Mouse (Mus musculus): ENCODE data around the gene Ddx31. TPM values are rescaled to one million over a fixed set of nuclear protein-coding genes. Genes with fewer than 3 reads are reported as not detected.

Gene Ddx31
- polyA plus RNA-seq, 1 experiment from 2014 or later: 12.6 TPM

- Histone ChIP-seq H3K9me3 (no peaks in the 10 kb centered on the region), H3K4me1 (no peaks in the 10 kb centered on the region), H3K27ac (no peak overlapping the region), H3K4me2 (no peak overlapping the region), H3K9ac (no peak overlapping the region), H3K27me3 (replicated peaks) (no peaks in the 10 kb centered on the region), H3K36me3 (peaks cover 48% of the 10 kb centered on the region), H3K4me3 (replicated peaks) (no peak overlapping the region)
- no peak for ATAC-seq (ENCODE audit: insufficient read depth, low FRiP score, low read depth)
- WGBS: 38% methylated on average over 4 of the region's 4 CpGs
Observed at GRCm38 (mm10) chr2:28829265-28829664, 10.9 kb upstream of the Ddx31 start.

- ATAC-seq (ENCODE audit: insufficient read depth, low FRiP score, low read depth): no peak
- no peak overlapping the region for H3K4me3 ChIP-seq (replicated peaks)
- no peak overlapping the region for H3K4me2 ChIP-seq
- H3K27ac ChIP-seq: no peak overlapping the region; the same call in 1 of the 2 replicates
- H3K27me3 ChIP-seq (replicated peaks): no peaks in the 10 kb centered on the region
- peaks cover 19% of the 10 kb centered on the region for H3K36me3 ChIP-seq
- no peak overlapping the region for H3K9ac ChIP-seq
- peaks cover 20% of the 10 kb centered on the region for H3K4me1 ChIP-seq
- 57% methylated on average over 3 of the region's 3 CpGs for WGBS
- H3K9me3 ChIP-seq: no peaks in the 10 kb centered on the region
Observed at GRCm38 (mm10) chr2:28836181-28836940, 3.8 kb upstream of the Ddx31 start.

GRCm38 (mm10) chr2:28839501-28840221 is 545 bp upstream of the Ddx31 start:
- Histone ChIP-seq H3K27ac (peak overlapping the region; percentile 94), H3K4me3 (replicated peaks) (peak overlapping the region; percentile 77), H3K4me1 (peaks cover 26% of the 10 kb centered on the region), H3K36me3 (peaks cover 5% of the 10 kb centered on the region), H3K4me2 (peak overlapping the region; percentile 87), H3K9me3 (no peaks in the 10 kb centered on the region), H3K9ac (peak overlapping the region; percentile 85), H3K27me3 (replicated peaks) (no peaks in the 10 kb centered on the region)
- ATAC-seq (ENCODE audit: insufficient read depth, low FRiP score, low read depth): peak; percentile 34; the same call in 1 of the 2 replicates
- under 1% methylated on average over 53 of the region's 53 CpGs for WGBS

GRCm38 (mm10) chr2:28842042-28842441 is 1.8 kb downstream of the Ddx31 start:
- 59% methylated on average over 3 of the region's 3 CpGs for WGBS
- H3K4me3 ChIP-seq (replicated peaks): peak overlapping the region; percentile 77; the same call in 1 of the 2 replicates
- no peak for ATAC-seq (ENCODE audit: insufficient read depth, low FRiP score, low read depth)
- H3K9ac ChIP-seq: no peak overlapping the region
- H3K4me1 ChIP-seq: peaks cover 24% of the 10 kb centered on the region
- H3K36me3 ChIP-seq: peaks cover 2% of the 10 kb centered on the region; the same call in 1 of the 2 replicates
- no peak overlapping the region for H3K27ac ChIP-seq
- H3K27me3 ChIP-seq (replicated peaks): no peaks in the 10 kb centered on the region
- peak overlapping the region; percentile 87 for H3K4me2 ChIP-seq
- H3K9me3 ChIP-seq: no peaks in the 10 kb centered on the region

GRCm38 (mm10) chr2:28848879-28849278 is 8.7 kb downstream of the Ddx31 start:
- H3K27ac ChIP-seq: no peak overlapping the region
- no peak overlapping the region for H3K4me2 ChIP-seq
- no peaks in the 10 kb centered on the region for H3K4me1 ChIP-seq
- ATAC-seq (ENCODE audit: insufficient read depth, low FRiP score, low read depth): no peak
- no peak overlapping the region for H3K9ac ChIP-seq
- 82% methylated on average over 2 of the region's 2 CpGs for WGBS
- H3K4me3 ChIP-seq (replicated peaks): no peak overlapping the region
- H3K27me3 ChIP-seq (replicated peaks): no peaks in the 10 kb centered on the region
- H3K36me3 ChIP-seq: peaks cover 25% of the 10 kb centered on the region
- no peaks in the 10 kb centered on the region for H3K9me3 ChIP-seq

GRCm38 (mm10) chr2:28852594-28852993 is 12.4 kb downstream of the Ddx31 start:
- WGBS: 74% methylated on average over 3 of the region's 3 CpGs
- no peak overlapping the region for H3K4me3 ChIP-seq (replicated peaks)
- H3K4me2 ChIP-seq: no peak overlapping the region
- peaks cover 20% of the 10 kb centered on the region for H3K36me3 ChIP-seq
- no peak for ATAC-seq (ENCODE audit: insufficient read depth, low FRiP score, low read depth)
- H3K9ac ChIP-seq: no peak overlapping the region
- H3K27me3 ChIP-seq (replicated peaks): no peaks in the 10 kb centered on the region
- no peaks in the 10 kb centered on the region for H3K4me1 ChIP-seq
- no peaks in the 10 kb centered on the region for H3K9me3 ChIP-seq
- H3K27ac ChIP-seq: no peak overlapping the region

- Histone ChIP-seq H3K4me2 (no peak overlapping the region), H3K27me3 (replicated peaks) (no peaks in the 10 kb centered on the region), H3K4me1 (no peaks in the 10 kb centered on the region), H3K36me3 (peaks cover 22% of the 10 kb centered on the region), H3K27ac (no peak overlapping the region), H3K9me3 (no peaks in the 10 kb centered on the region), H3K4me3 (replicated peaks) (no peak overlapping the region), H3K9ac (no peak overlapping the region)
- no peak for ATAC-seq (ENCODE audit: insufficient read depth, low FRiP score, low read depth)
- WGBS: 91% methylated on average over 2 of the region's 2 CpGs
Observed at GRCm38 (mm10) chr2:28855773-28856172, 15.6 kb downstream of the Ddx31 start.

GRCm38 (mm10) chr2:28859303-28859702 is 19.1 kb downstream of the Ddx31 start:
- no peaks in the 10 kb centered on the region for H3K27me3 ChIP-seq (replicated peaks)
- WGBS: 88% methylated on average over 4 of the region's 4 CpGs
- no peaks in the 10 kb centered on the region for H3K4me1 ChIP-seq
- no peak overlapping the region for H3K9ac ChIP-seq
- no peak for ATAC-seq (ENCODE audit: insufficient read depth, low FRiP score, low read depth)
- no peaks in the 10 kb centered on the region for H3K9me3 ChIP-seq
- H3K27ac ChIP-seq: no peak overlapping the region
- peaks cover 37% of the 10 kb centered on the region for H3K36me3 ChIP-seq
- no peak overlapping the region for H3K4me3 ChIP-seq (replicated peaks)
- no peak overlapping the region for H3K4me2 ChIP-seq

GRCm38 (mm10) chr2:28860678-28861423 is 20.6 kb downstream of the Ddx31 start:
- no peak overlapping the region for H3K9ac ChIP-seq
- ATAC-seq (ENCODE audit: insufficient read depth, low FRiP score, low read depth): no peak
- no peak overlapping the region for H3K27ac ChIP-seq
- no peak overlapping the region for H3K4me2 ChIP-seq
- H3K4me3 ChIP-seq (replicated peaks): no peak overlapping the region
- no peaks in the 10 kb centered on the region for H3K4me1 ChIP-seq
- 91% methylated on average over 8 of the region's 8 CpGs for WGBS
- H3K9me3 ChIP-seq: no peaks in the 10 kb centered on the region
- H3K27me3 ChIP-seq (replicated peaks): no peaks in the 10 kb centered on the region
- H3K36me3 ChIP-seq: peaks cover 38% of the 10 kb centered on the region

- Histone ChIP-seq H3K9ac (no peak overlapping the region), H3K27me3 (replicated peaks) (no peaks in the 10 kb centered on the region), H3K4me1 (no peaks in the 10 kb centered on the region), H3K4me3 (replicated peaks) (no peak overlapping the region), H3K4me2 (no peak overlapping the region), H3K36me3 (peaks cover 43% of the 10 kb centered on the region), H3K9me3 (no peaks in the 10 kb centered on the region), H3K27ac (no peak overlapping the region)
- no peak for ATAC-seq (ENCODE audit: insufficient read depth, low FRiP score, low read depth)
Observed at GRCm38 (mm10) chr2:28863857-28864256, 23.7 kb downstream of the Ddx31 start.

- peaks cover 22% of the 10 kb centered on the region for H3K36me3 ChIP-seq
Observed at GRCm38 (mm10) chr2:28867495-28867894, 27.3 kb downstream of the Ddx31 start.

GRCm38 (mm10) chr2:28875554-28875953 is 35.3 kb downstream of the Ddx31 start:
- Histone ChIP-seq H3K27me3 (replicated peaks) (no peaks in the 10 kb centered on the region), H3K9ac (no peak overlapping the region), H3K9me3 (no peaks in the 10 kb centered on the region), H3K36me3 (peaks cover 16% of the 10 kb centered on the region; the same call in 1 of the 2 replicates), H3K4me3 (replicated peaks) (no peak overlapping the region), H3K4me2 (no peak overlapping the region), H3K4me1 (no peaks in the 10 kb centered on the region), H3K27ac (no peak overlapping the region)
- ATAC-seq (ENCODE audit: insufficient read depth, low FRiP score, low read depth): no peak
- 85% methylated on average over 11 of the region's 11 CpGs for WGBS

More at GRCm38 (mm10) chr2:28867495-28867894, 27.3 kb downstream of the Ddx31 start:
- Histone ChIP-seq H3K9ac (no peak overlapping the region), H3K27me3 (replicated peaks) (no peaks in the 10 kb centered on the region), H3K4me2 (no peak overlapping the region), H3K27ac (no peak overlapping the region), H3K4me3 (replicated peaks) (no peak overlapping the region), H3K9me3 (no peaks in the 10 kb centered on the region), H3K4me1 (no peaks in the 10 kb centered on the region)
- WGBS: 62% methylated on average over 7 of the region's 7 CpGs
- no peak for ATAC-seq (ENCODE audit: insufficient read depth, low FRiP score, low read depth)

All from stomach, embryonic 15.5 days (tissue).